Mouse (Mus musculus) ZHBTc4 (cell line): ENCODE data around the gene Gpx2.

Experiments used
- DNase-seq: peaks from one replicate; pipeline ENCODE4 v3.0.0-alpha.2; 2011; ENCODE audit warnings: low read depth, low spot score

The Gpx2 gene

DNA sequence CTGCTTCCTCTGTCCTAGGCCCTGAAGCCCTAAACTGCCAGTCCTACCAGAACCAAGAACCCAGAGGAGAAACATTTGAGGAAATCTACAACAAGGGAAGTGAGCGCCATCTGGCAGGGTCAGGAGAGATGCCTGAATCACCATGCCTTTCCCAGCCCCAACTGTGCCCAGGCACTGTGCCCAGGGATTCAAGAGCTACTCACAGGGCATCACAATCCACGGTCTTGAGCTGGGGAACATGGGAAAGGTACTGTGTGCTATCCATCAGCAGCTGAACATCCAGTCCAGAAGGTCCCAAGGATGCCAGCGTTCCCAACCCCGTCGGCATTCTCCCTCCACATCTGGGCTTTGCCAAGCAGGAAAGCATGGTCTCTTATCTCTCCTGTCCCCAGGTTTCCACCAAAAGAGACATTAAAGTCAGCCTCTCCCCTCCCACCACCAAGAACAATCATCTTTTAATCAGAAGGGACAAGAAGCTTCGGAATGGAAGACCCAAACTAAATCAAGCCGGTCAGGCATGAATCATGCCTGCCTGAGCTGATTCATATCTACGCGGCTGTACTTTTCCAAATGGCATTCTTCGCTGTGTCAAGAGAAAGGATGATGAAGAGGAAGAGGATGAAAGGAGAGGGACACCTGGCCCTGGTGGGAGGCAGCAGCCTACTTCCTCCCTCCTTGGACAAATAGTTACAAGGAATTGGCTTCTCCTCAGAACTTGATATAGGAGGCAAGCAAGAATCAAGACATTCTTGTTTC, 9.9 kb upstream of the Gpx2 start:
- no peak for DNase-seq

- peak; percentile 76 for DNase-seq
Measured at GRCm38 (mm10) chr12:76803700-76804252, 8.4 kb upstream of the Gpx2 start.

- no peak for DNase-seq
Measured at GRCm38 (mm10) chr12:76803028-76803427, 7.7 kb upstream of the Gpx2 start.

DNA sequence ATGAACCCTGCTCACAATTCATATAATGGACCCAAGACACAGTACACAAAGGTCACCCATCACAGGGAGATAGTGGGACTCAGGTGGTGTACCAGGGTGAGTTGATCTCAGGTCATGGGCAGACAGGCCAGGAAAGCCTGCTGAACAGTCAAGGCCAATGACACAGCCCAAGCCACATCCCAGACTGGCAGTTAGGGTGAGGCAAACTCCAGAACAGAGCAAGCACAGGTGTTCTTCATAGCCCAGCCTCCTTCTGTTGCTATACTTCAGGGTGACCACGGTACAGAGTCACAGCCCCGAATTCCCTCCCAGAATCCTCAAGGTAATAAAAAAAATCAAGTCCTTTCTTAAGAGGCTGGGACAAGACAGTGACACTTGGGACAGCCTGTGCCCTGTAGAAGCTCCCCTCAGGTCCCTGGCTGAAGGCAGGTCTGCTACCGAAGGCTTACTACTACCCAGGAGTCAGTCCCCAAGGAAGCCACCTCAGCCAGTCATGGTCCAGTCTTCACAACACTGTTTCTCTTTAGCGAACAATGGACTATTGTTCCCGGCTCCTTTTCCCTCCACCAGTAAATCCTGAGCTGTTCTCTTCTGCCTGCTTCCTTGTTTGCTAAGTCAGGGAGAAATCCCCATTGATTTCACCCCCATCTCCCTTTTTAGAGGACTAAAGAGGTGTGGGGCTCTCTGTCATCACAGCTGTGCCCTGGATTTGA, 2.8 kb upstream of the Gpx2 start:
- DNase-seq, result no peak

DNA sequence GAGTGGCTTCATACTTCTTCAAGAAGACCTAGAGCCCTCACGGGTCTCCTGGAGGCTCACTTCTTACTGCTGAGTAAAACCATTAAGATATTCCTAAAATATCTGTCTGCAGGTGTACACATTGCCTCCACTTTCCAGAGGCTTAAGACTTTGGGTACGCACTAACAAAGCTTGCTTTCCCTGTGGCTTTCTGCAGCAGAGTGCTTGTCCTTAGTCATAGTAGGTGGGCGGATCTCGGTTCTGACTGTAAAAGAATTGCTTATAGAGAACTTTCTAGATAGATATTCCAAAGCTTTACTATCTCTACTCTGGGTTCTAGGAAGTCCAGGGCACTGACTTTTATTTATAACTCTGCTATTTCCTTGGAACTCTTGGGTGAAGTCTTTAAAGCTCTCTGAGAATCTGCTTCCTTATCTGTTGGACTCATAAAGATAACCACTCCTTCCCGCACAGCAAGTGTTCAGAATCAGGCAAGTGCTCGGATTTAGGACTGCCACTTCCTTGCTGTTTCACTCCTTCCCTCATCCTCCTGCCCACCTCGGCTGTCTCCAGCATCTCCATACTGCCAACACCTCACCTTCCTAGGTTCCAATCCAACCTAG, 1.7 kb upstream of the Gpx2 start:
- no peak for DNase-seq

DNA sequence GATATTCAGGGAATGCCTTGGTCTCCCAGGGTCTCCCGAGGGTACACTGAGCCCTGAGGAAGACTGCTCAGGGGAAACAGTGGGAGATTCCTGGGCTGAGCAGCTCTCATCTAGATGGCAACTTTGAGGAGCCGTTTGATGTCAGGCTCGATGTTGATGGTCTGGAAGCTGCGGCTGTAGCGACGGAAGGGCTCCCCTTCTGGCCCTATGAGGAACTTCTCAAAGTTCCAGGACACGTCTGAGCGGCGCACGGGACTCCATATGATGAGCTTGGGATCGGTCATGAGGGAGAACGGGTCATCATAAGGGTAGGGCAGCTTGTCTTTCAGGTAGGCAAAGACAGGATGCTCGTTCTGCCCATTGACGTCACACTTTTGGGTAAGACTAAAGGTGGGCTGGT, 2.8 kb downstream of the Gpx2 start:
- peak; percentile 37 for DNase-seq

GRCm38 (mm10) chr12:76790446-76791084, 4.8 kb downstream of the Gpx2 start:
- DNase-seq, result no peak

- DNase-seq, result no peak
Measured at GRCm38 (mm10) chr12:76784056-76784619, 11.2 kb downstream of the Gpx2 start.

GRCm38 (mm10) chr12:76780639-76781468, 14.5 kb downstream of the Gpx2 start:
- DNase-seq, result no peak

DNA sequence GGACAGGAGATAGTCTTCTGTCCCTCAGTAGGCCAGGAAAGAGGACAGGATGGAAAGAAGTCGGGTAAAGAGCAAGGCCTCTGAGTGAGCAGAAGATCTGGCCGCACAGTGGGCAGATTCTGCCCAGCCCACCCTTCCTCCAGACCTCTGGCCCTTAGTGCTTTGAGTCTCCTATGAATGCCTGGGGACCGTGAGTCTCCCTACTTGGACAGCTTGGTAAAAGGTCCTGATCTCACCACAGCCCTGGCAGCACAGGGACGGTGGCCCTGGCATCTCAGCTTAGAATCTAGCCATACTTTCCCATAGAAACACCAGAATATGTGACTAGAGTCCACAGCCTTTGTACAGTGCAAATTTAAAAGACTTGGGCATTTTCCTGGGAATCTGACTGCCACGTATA, 15.4 kb downstream of the Gpx2 start:
- DNase-seq, result no peak

GRCm38 (mm10) chr12:76778305-76779083, 16.9 kb downstream of the Gpx2 start:
- DNase-seq, result no peak

- no peak for DNase-seq
Measured at GRCm38 (mm10) chr12:76777845-76778244, 17.5 kb downstream of the Gpx2 start.

- DNase-seq, result no peak
Measured at GRCm38 (mm10) chr12:76776898-76777297, 18.5 kb downstream of the Gpx2 start.

- no peak for DNase-seq
Measured at GRCm38 (mm10) chr12:76775132-76775531, 20.2 kb downstream of the Gpx2 start.

GRCm38 (mm10) chr12:76774652-76775051, 20.7 kb downstream of the Gpx2 start:
- no peak for DNase-seq

DNA sequence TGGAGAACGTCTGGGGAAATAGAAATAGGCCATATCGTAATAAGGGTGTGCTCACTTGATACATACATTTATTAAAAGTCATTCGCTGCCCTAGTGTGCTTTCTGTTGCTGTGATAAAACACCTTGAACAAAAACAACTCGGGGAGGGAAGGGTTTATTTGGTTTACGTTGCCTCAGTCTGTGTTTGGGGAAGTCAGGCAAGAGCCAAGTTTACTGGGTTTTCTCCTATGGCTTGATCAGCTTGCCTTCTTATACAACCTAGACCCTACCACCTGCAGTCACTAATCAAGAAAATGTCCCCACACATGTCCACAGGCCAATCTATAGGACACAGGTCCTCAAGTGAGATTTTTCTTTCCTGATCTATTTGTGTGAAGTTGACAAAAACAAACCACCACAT, 23.8 kb downstream of the Gpx2 start:
- DNase-seq, result no peak

- DNase-seq, result no peak
Measured at GRCm38 (mm10) chr12:76770841-76771500, 24.4 kb downstream of the Gpx2 start.

- no peak for DNase-seq
Measured at GRCm38 (mm10) chr12:76765901-76766630, 29.3 kb downstream of the Gpx2 start.
